Mouse (Mus musculus) heart, postnatal 0 days (tissue): ENCODE results near the gene S100a2. TPM values are rescaled to one million over a fixed set of nuclear protein-coding genes. Genes with fewer than 3 reads are reported as not detected.
A peak's percentile ranks its signal among the peaks of the same experiment; 100 is the strongest.

Experiments used
- ATAC-seq: fragments of 200-750 bp; cut with Nextera tagmentation; 2 replicates; pipeline ENCODE4 v1.8.0; 2017; ENCODE audit warnings: low read depth, moderate number of reproducible peaks, moderate library complexity; ENCODE audit not compliant: insufficient read depth
- DNase-seq: peaks from one replicate; pipeline ENCODE4 v3.0.0-alpha.2; 2016; ENCODE audit warnings: low spot score
- H3K27ac ChIP-seq: fragments of 300-500 bp; sonication (generic); 2 replicates; pipeline ENCODE4 v1.5.1; 2014; ENCODE audit warnings: low read depth, mild to moderate bottlenecking
- H3K27me3 ChIP-seq: fragments of 300-500 bp; sonication (generic); 2 replicates; pipeline ENCODE4 v1.6.1; 2014; ENCODE audit warnings: low read length, mixed read lengths; ENCODE audit not compliant: control insufficient read depth, insufficient read depth
- H3K36me3 ChIP-seq: fragments of 300-500 bp; sonication (generic); replicated peaks from 2 replicates; pipeline ENCODE4 v1.6.1; 2014; ENCODE audit warnings: low read length, mixed read lengths; ENCODE audit not compliant: control insufficient read depth, insufficient read depth
- H3K4me1 ChIP-seq: fragments of 300-500 bp; sonication (generic); 2 replicates; pipeline ENCODE4 v1.6.1; 2014; ENCODE audit warnings: antibody characterized with exemption; ENCODE audit not compliant: control insufficient read depth, insufficient read depth
- H3K4me2 ChIP-seq: fragments of 300-500 bp; sonication (generic); 2 replicates; pipeline ENCODE4 v1.6.1; 2014; ENCODE audit warnings: low read depth, mild to moderate bottlenecking, low read length, moderate library complexity
- H3K4me3 ChIP-seq: fragments of 300-500 bp; sonication (generic); 2 replicates; pipeline ENCODE4 v1.5.1; 2014; ENCODE audit warnings: low read depth, low read length
- H3K9ac ChIP-seq: fragments of 300-500 bp; sonication (generic); replicated peaks from 2 replicates; pipeline ENCODE4 v1.6.1; 2014; ENCODE audit warnings: low read depth, low read length, mixed read lengths
- H3K9me3 ChIP-seq: fragments of 300-500 bp; sonication (generic); replicated peaks from 2 replicates; pipeline ENCODE4 v1.6.1; 2016; ENCODE audit warnings: low read length; ENCODE audit not compliant: control insufficient read depth
- CTCF ChIP-seq: IDR thresholded peaks from 2 replicates; pipeline ENCODE4 v1.5.1; 2016; ENCODE audit warnings: antibody characterized with exemption, control low read depth, low read depth
- EP300 ChIP-seq: IDR thresholded peaks from 2 replicates; pipeline ENCODE4 v1.6.1; 2016; ENCODE audit warnings: antibody characterized with exemption, low read depth
- WGBS: fragments of 180-500 bp; shearing (Covaris S2); extraction: QIAGEN DNeasy Blood & Tissue Kit; methylation state at CpG from one replicate; pipeline ENCODE4 v1.1.7; 2014; 5-methylcytosine and 5-hydroxymethylcytosine counted together
- polyA plus RNA-seq: library from polyadenylated mRNA; unstranded; fragments of >200 nt; fragmentation: Nextera tagmentation; extraction: Ambion mirVana; gene quantifications from 2 replicates; pipeline ENCODE4 v1.2.1, GENCODE M21; 2015
- total RNA-seq: library from RNA; depleted of rRNA; stranded (reverse); fragments of >200 nt; gene quantifications from 2 replicates; pipeline ENCODE4 v1.2.3, GENCODE M21; 2014; ENCODE audit warnings: low replicate concordance

S100a2 gene
- total and polyA plus RNA-seq, 2 experiments from 2014 or later: not detected

DNA sequence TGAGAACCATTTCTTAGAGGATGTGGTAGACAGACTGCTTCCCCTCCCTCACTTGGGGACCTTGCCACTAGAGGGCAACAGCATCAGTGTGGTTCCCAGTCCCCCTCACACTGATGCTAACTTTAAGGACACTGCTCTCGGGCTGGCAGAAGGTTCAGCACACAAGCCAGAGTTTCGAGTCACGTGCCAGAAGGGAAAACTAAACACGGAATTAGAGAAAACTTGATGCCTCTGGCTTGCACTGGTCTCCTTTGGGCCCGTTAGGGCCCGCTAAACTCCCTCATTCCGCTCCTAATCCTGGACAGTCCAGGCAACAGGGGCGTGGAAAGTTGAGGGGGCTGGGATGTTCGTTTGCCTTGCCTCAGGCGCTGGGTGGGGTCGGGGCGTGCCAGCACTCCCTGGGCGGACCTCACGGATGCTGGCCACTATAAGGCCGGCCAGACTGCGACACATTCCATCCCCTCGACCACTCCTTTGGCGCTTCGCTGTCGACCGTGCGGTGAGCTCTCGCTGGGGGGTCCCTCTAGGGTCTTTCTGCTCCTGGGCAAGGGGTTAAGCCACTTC lies 22.8 kb downstream of the S100a2 start, which contains the start of gene S100a6:
TSS of gene S100a6 (plus strand) at position 155 of the 564 bp plus-strand sequence.
- ATAC-seq: peak; percentile 60
- 2% methylated on average over 23 of the region's 23 CpGs for WGBS
- no peak within 1 kb of the TSS; the same call in 1 of the 2 replicates for H3K27ac ChIP-seq
- H3K4me2 ChIP-seq: peak within 1 kb of the TSS; percentile 62
- DNase-seq: peak; percentile 69
- H3K4me1 ChIP-seq: peaks cover 13% of the 10 kb centered on the region; the same call in 1 of the 2 replicates
- no peaks in the 10 kb centered on the region for H3K9me3 ChIP-seq
- H3K36me3 ChIP-seq: no peaks in the 10 kb centered on the region
- peak within 1 kb of the TSS; percentile 40 for H3K4me3 ChIP-seq
- no peak for TF ChIP-seq EP300
- TF ChIP-seq CTCF: peak; percentile 74
- H3K27me3 ChIP-seq: no peaks in the 10 kb centered on the region
- peak within 1 kb of the TSS; percentile 39; the same call in 1 of the 2 replicates for H3K9ac ChIP-seq

DNA sequence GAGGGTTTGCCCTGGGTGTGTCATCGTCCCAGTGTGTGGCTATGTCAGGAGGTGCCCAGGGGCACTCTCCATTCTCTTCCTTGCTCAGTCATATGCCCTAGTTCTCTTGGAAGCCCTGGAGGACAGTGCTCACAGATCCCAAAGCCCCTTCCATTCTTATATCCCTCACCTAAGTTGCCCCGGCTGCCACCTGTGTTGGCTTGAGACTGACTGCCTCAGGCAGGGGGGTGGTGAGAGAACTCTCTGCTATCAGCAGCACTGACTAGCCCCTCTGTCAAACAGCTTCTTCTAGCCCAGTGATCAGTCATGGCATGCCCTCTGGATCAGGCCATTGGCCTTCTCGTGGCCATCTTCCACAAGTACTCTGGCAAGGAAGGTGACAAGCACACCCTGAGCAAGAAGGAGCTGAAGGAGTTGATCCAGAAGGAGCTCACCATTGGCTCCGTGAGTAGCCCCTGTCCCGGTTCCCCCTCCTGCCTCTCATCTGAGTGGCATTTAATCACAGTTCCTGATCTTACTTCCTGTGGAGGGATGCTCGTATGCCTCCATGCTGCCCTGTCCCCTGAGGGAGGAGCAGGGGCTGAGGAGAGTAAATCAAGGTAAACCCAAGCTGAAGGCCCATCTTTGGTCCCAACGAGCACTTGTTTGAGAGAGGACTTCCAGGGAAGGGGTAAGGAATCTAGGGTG lies 23.6 kb downstream of the S100a2 start:
- H3K36me3 ChIP-seq: no peaks in the 10 kb centered on the region

DNA sequence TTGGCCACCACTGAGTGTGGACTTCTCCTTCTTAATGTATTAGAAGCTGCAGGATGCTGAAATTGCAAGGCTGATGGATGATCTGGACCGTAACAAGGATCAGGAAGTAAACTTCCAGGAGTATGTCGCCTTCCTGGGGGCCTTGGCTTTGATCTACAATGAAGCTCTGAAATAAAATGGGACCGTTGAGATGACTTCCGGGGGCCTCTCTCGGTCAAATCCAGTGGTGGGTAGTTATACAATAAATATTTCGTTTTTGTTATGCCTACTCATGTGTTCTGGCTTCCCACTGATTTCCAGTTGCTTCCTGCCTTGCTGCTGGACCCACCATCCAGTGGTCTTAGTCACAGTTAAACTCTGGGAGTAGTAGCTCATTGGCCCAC lies 24.1 kb downstream of the S100a2 start:
- H3K4me2 ChIP-seq: peak overlapping the region; percentile 62
- DNase-seq: no peak
- H3K27ac ChIP-seq: no peak overlapping the region
- WGBS: 78% methylated on average over 6 of the region's 6 CpGs
- no peak overlapping the region for H3K9ac ChIP-seq
- H3K36me3 ChIP-seq: no peaks in the 10 kb centered on the region
- no peak for ATAC-seq
- no peaks in the 10 kb centered on the region for H3K27me3 ChIP-seq
- peaks cover 13% of the 10 kb centered on the region; the same call in 1 of the 2 replicates for H3K4me1 ChIP-seq
- H3K4me3 ChIP-seq: peak overlapping the region; percentile 40; the same call in 1 of the 2 replicates
- H3K9me3 ChIP-seq: no peaks in the 10 kb centered on the region
- TF ChIP-seq EP300 (no peak), CTCF (no peak)

More for the DNA sequence above, 23.6 kb downstream of the S100a2 start:
- Histone ChIP-seq H3K4me3 (peak overlapping the region; percentile 40), H3K27me3 (no peaks in the 10 kb centered on the region), H3K9me3 (no peaks in the 10 kb centered on the region), H3K4me1 (peaks cover 13% of the 10 kb centered on the region; the same call in 1 of the 2 replicates), H3K9ac (0 out of 2 replicates have a peak overlapping the region, but pooled peaks have one; percentile 39), H3K27ac (no peak overlapping the region; the same call in 1 of the 2 replicates), H3K4me2 (peak overlapping the region; percentile 62)
- 64% methylated on average over 7 of the region's 7 CpGs for WGBS
- ATAC-seq (no peak), DNase-seq (no peak)
- no peak for TF ChIP-seq CTCF

DNA sequence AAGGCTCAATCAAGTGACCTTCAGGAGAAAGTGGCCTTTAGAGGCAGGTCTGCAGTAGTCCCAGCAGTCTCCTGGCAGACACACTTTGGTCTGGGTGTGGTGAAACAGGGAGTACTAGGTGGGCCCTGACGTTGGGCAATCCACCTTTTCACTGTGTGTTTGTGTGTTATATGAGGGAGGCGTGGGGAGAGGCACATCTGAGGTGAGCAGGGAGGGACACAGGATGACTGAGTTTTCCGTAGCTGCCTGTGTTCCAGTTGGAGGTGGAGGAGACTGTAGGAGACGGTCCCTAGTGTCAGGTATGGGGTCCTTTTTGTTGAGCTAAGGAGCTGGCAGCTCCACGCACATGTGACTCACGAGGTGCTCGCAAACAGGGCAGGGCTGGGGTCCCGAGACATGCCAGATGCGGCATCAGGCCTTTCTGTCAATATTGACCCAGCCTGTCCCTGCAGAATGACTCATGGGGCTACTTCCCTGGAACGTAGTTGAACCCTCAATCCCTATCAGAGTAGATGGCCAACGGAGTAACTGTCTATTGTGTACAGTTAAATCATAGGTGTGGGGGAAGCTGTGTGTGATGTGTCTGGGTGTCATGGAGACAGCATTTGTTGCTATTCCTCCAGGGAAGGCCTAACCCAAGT lies 24.7 kb downstream of the S100a2 start:
- peak overlapping the region; percentile 18; the same call in 1 of the 2 replicates for H3K4me2 ChIP-seq
- no peak for TF ChIP-seq CTCF
- no peak for TF ChIP-seq EP300
- ATAC-seq (no peak), DNase-seq (no peak)
- no peaks in the 10 kb centered on the region for H3K27me3 ChIP-seq
- H3K36me3 ChIP-seq: no peaks in the 10 kb centered on the region
- H3K4me1 ChIP-seq: peaks cover 13% of the 10 kb centered on the region; the same call in 1 of the 2 replicates
- WGBS: 75% methylated on average over 11 of the region's 11 CpGs
- no peak overlapping the region for H3K4me3 ChIP-seq
- H3K27ac ChIP-seq: no peak overlapping the region
- no peak overlapping the region for H3K9ac ChIP-seq
- H3K9me3 ChIP-seq: no peaks in the 10 kb centered on the region

DNA sequence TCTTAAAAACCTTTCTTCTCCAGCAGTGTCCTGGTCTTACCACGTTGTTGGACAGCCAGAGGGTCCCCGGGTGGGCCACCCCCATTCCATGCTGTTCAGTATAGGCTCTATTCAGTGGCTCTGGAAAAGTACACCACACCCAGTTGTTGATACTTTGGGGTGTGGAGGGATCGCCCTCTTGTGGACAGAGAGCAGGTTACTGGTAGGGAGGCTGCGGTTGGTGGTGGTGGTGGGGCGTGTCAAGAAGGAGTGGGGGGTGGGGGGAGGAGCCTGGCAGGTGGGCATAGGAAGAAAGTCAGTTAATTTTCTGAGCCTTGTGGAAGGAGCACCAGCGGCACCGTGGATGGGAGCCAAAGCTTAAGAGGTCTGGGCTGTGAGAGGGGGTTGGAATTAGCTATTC lies 25.4 kb downstream of the S100a2 start:
- Histone ChIP-seq H3K36me3 (no peaks in the 10 kb centered on the region), H3K4me1 (peaks cover 13% of the 10 kb centered on the region; the same call in 1 of the 2 replicates), H3K27me3 (no peaks in the 10 kb centered on the region), H3K4me3 (no peak overlapping the region), H3K9me3 (no peaks in the 10 kb centered on the region), H3K9ac (no peak overlapping the region), H3K27ac (no peak overlapping the region), H3K4me2 (peak overlapping the region; percentile 18; the same call in 1 of the 2 replicates)
- TF ChIP-seq CTCF (peak; percentile 89), EP300 (no peak)
- peak; percentile 81 for DNase-seq
- 2% methylated on average over 7 of the region's 7 CpGs for WGBS
- peak; percentile 74 for ATAC-seq
